Mouse (Mus musculus) spleen, adult 2 months (tissue): Measurements from ENCODE around the gene Rcsd1. TPM values are rescaled to one million over a fixed set of nuclear protein-coding genes. Genes with fewer than 3 reads are reported as not detected.

Experiments used
- DNase-seq, 2 experiments: peaks; one replicate each; pipeline versions ENCODE4 v3.0.0 to v3.0.0-alpha.2; 2012 to 2021; ENCODE audit warnings: low spot score in 2 of 2, low read depth in 1 of 2
- H3K27ac ChIP-seq: fragments of 200-500 bp; 2 replicates; pipeline ENCODE4 v1.5.1; 2012; ENCODE audit warnings: low read length, inconsistent platforms; ENCODE audit not compliant: insufficient read depth
- H3K27me3 ChIP-seq: fragments of 200-500 bp; 2 replicates; pipeline ENCODE4 v1.6.1; 2012; ENCODE audit warnings: mild to moderate bottlenecking, moderate library complexity, low read length, inconsistent platforms; ENCODE audit not compliant: control insufficient read depth, insufficient read depth
- H3K36me3 ChIP-seq: fragments of 200-500 bp; 2 replicates; pipeline ENCODE4 v1.6.1; 2012; ENCODE audit warnings: mild to moderate bottlenecking, low read length, inconsistent platforms; ENCODE audit not compliant: control insufficient read depth, insufficient read depth
- H3K4me1 ChIP-seq: fragments of 200-500 bp; 2 replicates; pipeline ENCODE4 v1.6.1; 2011; ENCODE audit warnings: inconsistent platforms; ENCODE audit not compliant: control insufficient read depth, insufficient read depth, insufficient read length
- H3K4me3 ChIP-seq: fragments of 200-500 bp; 2 replicates; pipeline ENCODE4 v1.5.1; 2011; ENCODE audit warnings: mild to moderate bottlenecking, inconsistent platforms; ENCODE audit not compliant: insufficient read depth, insufficient read length; ENCODE audit errors: extremely low read depth
- CTCF ChIP-seq: fragments of 200-500 bp; IDR thresholded peaks from 2 replicates; pipeline ENCODE4 v1.5.1; 2011; ENCODE audit warnings: mild to moderate bottlenecking, inconsistent platforms; ENCODE audit not compliant: insufficient read depth, insufficient read length, insufficient replicate concordance; ENCODE audit errors: extremely low read depth
- POLR2A ChIP-seq: fragments of 200-500 bp; IDR thresholded peaks from 2 replicates; pipeline ENCODE4 v1.6.1; 2011; ENCODE audit warnings: low read depth, low read length, inconsistent platforms
- WGBS: fragments of 180-500 bp; shearing (Covaris S2); methylation state at CpG from one replicate; pipeline ENCODE4 v1.1.7; 2018; 5-methylcytosine and 5-hydroxymethylcytosine counted together
- polyA plus RNA-seq: library from polyadenylated mRNA; depleted of rRNA; stranded (reverse); fragments of >200 nt; gene quantifications from 2 replicates; pipeline ENCODE4 v1.2.3, GENCODE M21; 2012

Rcsd1 gene
- polyA plus RNA-seq, 1 experiment: 68.3 TPM

- peaks cover 24% of the 10 kb centered on the region for H3K36me3 ChIP-seq
- WGBS: 84% methylated on average over 4 of the region's 4 CpGs
- peaks cover 8% of the 10 kb centered on the region; the same call in 1 of the 2 replicates for H3K4me1 ChIP-seq
- H3K4me3 ChIP-seq: no peak overlapping the region
- TF ChIP-seq CTCF (no peak), POLR2A (no peak)
- no peaks in the 10 kb centered on the region for H3K27me3 ChIP-seq
- no peak for DNase-seq
- no peak overlapping the region for H3K27ac ChIP-seq
These were observed 32.0 kb downstream of the Rcsd1 start for GRCm38 (mm10) chr1:165677558-165677957.

GRCm38 (mm10) chr1:165676993-165677392, 32.6 kb downstream of the Rcsd1 start:
- H3K27ac ChIP-seq: no peak overlapping the region
- peaks cover 8% of the 10 kb centered on the region; the same call in 1 of the 2 replicates for H3K4me1 ChIP-seq
- no peaks in the 10 kb centered on the region for H3K27me3 ChIP-seq
- H3K4me3 ChIP-seq: no peak overlapping the region
- 97% methylated on average over 3 of the region's 3 CpGs for WGBS
- peaks cover 24% of the 10 kb centered on the region for H3K36me3 ChIP-seq
- TF ChIP-seq CTCF: no peak
- DNase-seq: no peak

GRCm38 (mm10) chr1:165675167-165675566, 34.4 kb downstream of the Rcsd1 start:
- Histone ChIP-seq H3K27me3 (no peaks in the 10 kb centered on the region), H3K4me3 (no peak overlapping the region), H3K27ac (no peak overlapping the region), H3K36me3 (peaks cover 26% of the 10 kb centered on the region), H3K4me1 (peaks cover 5% of the 10 kb centered on the region; the same call in 1 of the 2 replicates)
- TF ChIP-seq CTCF (no peak), POLR2A (no peak)
- DNase-seq: no peak
- WGBS: 49% methylated on average over 9 of the region's 9 CpGs

- H3K27me3 ChIP-seq: no peaks in the 10 kb centered on the region
- 84% methylated on average over 9 of the region's 9 CpGs for WGBS
- peaks cover 16% of the 10 kb centered on the region for H3K36me3 ChIP-seq
- H3K4me1 ChIP-seq: peaks cover 5% of the 10 kb centered on the region; the same call in 1 of the 2 replicates
- H3K4me3 ChIP-seq: no peak overlapping the region
- H3K27ac ChIP-seq: no peak overlapping the region
- no peak for TF ChIP-seq POLR2A
- 0 out of 2 replicates have a peak, but pooled peaks have one; percentile 4 for TF ChIP-seq CTCF
- no peak for DNase-seq
These were observed 37.2 kb downstream of the Rcsd1 start for GRCm38 (mm10) chr1:165672355-165672754.

GRCm38 (mm10) chr1:165670056-165670455, 39.5 kb downstream of the Rcsd1 start:
- Histone ChIP-seq H3K36me3 (peaks cover 17% of the 10 kb centered on the region), H3K4me3 (no peak overlapping the region), H3K27me3 (no peaks in the 10 kb centered on the region), H3K27ac (no peak overlapping the region), H3K4me1 (peaks cover 3% of the 10 kb centered on the region; the same call in 1 of the 2 replicates)
- DNase-seq: no peak
- TF ChIP-seq CTCF (no peak), POLR2A (no peak)
- 89% methylated on average over 6 of the region's 6 CpGs for WGBS

- WGBS: 64% methylated on average over 4 of the region's 4 CpGs
- Histone ChIP-seq H3K36me3 (peaks cover 25% of the 10 kb centered on the region), H3K4me3 (no peak overlapping the region), H3K27me3 (no peaks in the 10 kb centered on the region), H3K27ac (no peak overlapping the region), H3K4me1 (peaks cover 6% of the 10 kb centered on the region; the same call in 1 of the 2 replicates)
- TF ChIP-seq POLR2A (no peak), CTCF (no peak)
- DNase-seq: no peak
These were observed 40.7 kb downstream of the Rcsd1 start for GRCm38 (mm10) chr1:165668904-165669303.

GRCm38 (mm10) chr1:165667380-165667779, 42.2 kb downstream of the Rcsd1 start:
- TF ChIP-seq CTCF (no peak), POLR2A (no peak)
- Histone ChIP-seq H3K4me1 (peaks cover 18% of the 10 kb centered on the region), H3K4me3 (no peak overlapping the region), H3K27ac (0 out of 2 replicates have a peak overlapping the region, but pooled peaks have one; percentile 3), H3K27me3 (no peaks in the 10 kb centered on the region), H3K36me3 (peaks cover 34% of the 10 kb centered on the region)
- 86% methylated on average over 13 of the region's 13 CpGs for WGBS
- no peak for DNase-seq
